Mouse (Mus musculus) central nervous system, embryonic 14 days (tissue): ENCODE results near the gene A430078G23Rik. TPM values are rescaled to one million over a fixed set of nuclear protein-coding genes. Genes with fewer than 3 reads are reported as not detected.

Source experiments
- polyA plus RNA-seq: library from polyadenylated mRNA; depleted of rRNA; stranded (reverse); fragments of >200 nt; gene quantifications from 2 replicates; pipeline ENCODE4 v1.2.3, GENCODE M21; 2012; rRNA removed

Gene A430078G23Rik
- 0.09 and 0.37 TPM in 2 replicates for polyA plus RNA-seq

DNA sequence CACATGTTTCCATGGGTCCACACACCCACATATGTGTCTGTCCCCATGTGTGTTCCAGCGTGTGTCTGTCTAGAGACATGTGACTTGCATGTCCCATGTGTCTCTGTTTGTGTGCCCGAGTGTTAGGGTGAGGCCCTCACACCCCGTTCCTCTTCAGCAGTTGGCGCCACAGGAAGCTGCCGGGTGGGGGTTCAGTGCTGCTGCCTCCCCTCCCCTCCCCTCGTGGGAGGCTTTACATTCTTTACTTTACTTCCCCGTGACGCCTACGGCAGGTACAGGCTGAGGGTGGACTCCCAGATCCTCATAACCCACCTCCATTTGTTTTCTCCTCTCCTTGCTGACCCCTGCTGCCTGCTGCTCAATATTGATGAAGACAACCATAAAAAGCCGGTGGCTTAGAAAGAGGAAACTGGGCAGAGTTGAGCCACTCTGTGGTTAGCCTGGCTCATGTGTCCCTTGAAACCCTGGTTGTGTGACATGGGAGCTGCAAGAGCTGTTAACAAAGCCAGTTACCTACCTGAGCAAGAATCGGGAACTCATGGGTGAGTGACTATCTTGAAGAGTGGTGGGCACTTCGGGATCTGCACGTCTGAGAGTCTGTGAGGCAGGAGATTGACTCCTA, at the start of gene A430078G23Rik:
A430078G23Rik (plus strand) TSS at position 227 of the 622 bp plus-strand sequence.

GRCm38 (mm10) chr8:3392771-3393710, 39.8 kb downstream of the A430078G23Rik start, which contains the start of gene Arhgef18:
Arhgef18 (plus strand) TSS chr8:3393006.

Other genes starting within 250 kb of the A430078G23Rik start
- gene Insr, start 73.8 kb upstream of the A430078G23Rik start, polyA plus RNA-seq, result 16.9 and 17.9 TPM in 2 replicates
- gene Arhgef18, start 39.6 kb downstream of the A430078G23Rik start, polyA plus RNA-seq, result 29.1 and 31.3 TPM in 2 replicates
- 4.2 and 4.9 TPM in 2 replicates for gene Pex11g, start 114.3 kb downstream of the A430078G23Rik start, polyA plus RNA-seq
- 0.26 and 0.36 TPM in 2 replicates for gene Tex45, start 117.4 kb downstream of the A430078G23Rik start, polyA plus RNA-seq
- 102 and 108 TPM in 2 replicates for gene Zfp358, start 139.7 kb downstream of the A430078G23Rik start, polyA plus RNA-seq
- gene Mcoln1, start 147.0 kb downstream of the A430078G23Rik start, polyA plus RNA-seq, result 263 and 271 TPM in 2 replicates
- gene Pnpla6, start 162.0 kb downstream of the A430078G23Rik start, polyA plus RNA-seq, result 47.3 and 60.4 TPM in 2 replicates
- gene C330021F23Rik, start 214.6 kb downstream of the A430078G23Rik start, polyA plus RNA-seq, result 0.88 and 1.1 TPM in 2 replicates
- 65.6 and 66.3 TPM in 2 replicates for gene Camsap3, start 233.9 kb downstream of the A430078G23Rik start, polyA plus RNA-seq